Mouse (Mus musculus) small intestine, adult 2 months (tissue): ENCODE data around the gene Pdss2.

Experiments used
- CTCF ChIP-seq: fragments of 200-500 bp; IDR thresholded peaks from 2 replicates; pipeline ENCODE4 v1.5.1; 2012; ENCODE audit warnings: low read depth, mild to moderate bottlenecking, control low read depth, inconsistent platforms, low read length, moderate library complexity, mixed read lengths; ENCODE audit not compliant: insufficient replicate concordance, insufficient read length; ENCODE audit errors: extremely low read depth
- POLR2A ChIP-seq: fragments of 200-500 bp; IDR thresholded peaks from 2 replicates; pipeline ENCODE4 v1.6.1; 2012; ENCODE audit warnings: low read depth, mild to moderate bottlenecking, control low read depth, inconsistent platforms, low read length, moderate library complexity

- no peak for TF ChIP-seq POLR2A
- TF ChIP-seq CTCF = no peak
These were observed 154.0 kb downstream of the Pdss2 start for GRCm38 (mm10) chr10:43375286-43375685.
